Mouse (Mus musculus): ENCODE measurements around the gene Trir.

DNA sequence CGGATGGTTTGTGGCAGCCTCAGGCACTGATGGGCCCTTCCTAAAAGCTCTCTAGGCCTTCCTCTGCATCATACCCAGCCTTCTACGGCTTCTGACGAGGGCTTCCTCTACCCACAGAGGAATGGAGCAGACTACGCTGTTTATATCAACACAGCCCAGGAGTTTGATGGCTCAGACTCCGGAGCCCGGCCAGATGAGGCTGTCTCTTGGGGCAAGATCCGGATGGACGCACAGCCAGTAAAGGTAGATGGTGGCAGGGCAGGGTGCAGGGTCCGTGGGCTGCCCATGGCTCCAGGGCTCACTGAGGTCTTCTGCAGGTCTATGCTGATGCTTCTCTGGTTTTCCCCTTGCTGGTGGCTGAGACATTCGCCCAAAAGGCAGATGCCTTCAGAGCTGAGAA lies 48.0 kb downstream of the Trir start:
- no peak for TF ChIP-seq CTCF (conservative IDR thresholded peaks at IDR 0.05; ENCODE audit: low read length)
- no peak for TF ChIP-seq POU5F1 (IDR thresholded peaks at IDR 0.05; ENCODE audit: borderline replicate concordance, low read length)
- TF ChIP-seq NANOG (IDR thresholded peaks at IDR 0.05; ENCODE audit: borderline replicate concordance, low read length) = no peak

Measured in E14TG2a.4 (cell line).